Mouse (Mus musculus): ENCODE measurements around the gene Slc27a5. TPM values are rescaled to one million over a fixed set of nuclear protein-coding genes. Genes with fewer than 3 reads are reported as not detected.

Slc27a5 gene
- polyA plus RNA-seq, 1 experiment, result 0.06 TPM

DNA sequence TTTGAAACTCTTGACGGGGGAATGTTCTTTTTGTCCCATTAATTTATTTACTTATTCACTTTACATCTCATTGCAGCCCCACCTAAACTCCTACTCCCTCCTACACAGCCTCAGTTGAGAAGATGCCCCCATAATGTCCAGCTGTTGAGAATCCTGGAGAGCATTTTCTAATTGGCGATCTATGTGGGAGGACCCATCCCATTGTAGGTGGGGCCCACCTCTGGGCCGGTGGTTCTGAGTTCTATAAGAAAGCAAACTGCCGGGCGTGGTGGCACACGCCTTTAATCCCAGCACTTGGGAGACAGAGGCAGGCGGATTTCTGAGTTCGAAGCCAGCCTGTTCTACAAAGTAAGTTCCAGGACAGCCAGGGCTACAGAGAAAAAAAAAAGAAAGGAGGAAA, 11.1 kb downstream of the Slc27a5 start:
- Histone ChIP-seq H3K4me3 (ENCODE audit: control insufficient read depth, low read depth, low read length) (no peak overlapping the region), H3K4me1 (ENCODE audit: control insufficient read depth, insufficient read depth, low read length) (peaks cover 2% of the 10 kb centered on the region), H3K27ac (ENCODE audit: control insufficient read depth, insufficient read depth, low read depth, low read length) (no peak overlapping the region), H3K27me3 (ENCODE audit: control insufficient read depth, insufficient read depth, low read length) (no peaks in the 10 kb centered on the region), H3K36me3 (ENCODE audit: control insufficient read depth, insufficient read depth, low read length) (no peaks in the 10 kb centered on the region; the same call in 1 of the 2 replicates)
- TF ChIP-seq POLR2A (IDR thresholded peaks at IDR 0.05; ENCODE audit: control insufficient read depth, low read depth, low read length), result no peak
- TF ChIP-seq CTCF (IDR thresholded peaks at IDR 0.05; ENCODE audit: control insufficient read depth, insufficient read depth, insufficient replicate concordance, low read depth, low read length), result no peak

DNA sequence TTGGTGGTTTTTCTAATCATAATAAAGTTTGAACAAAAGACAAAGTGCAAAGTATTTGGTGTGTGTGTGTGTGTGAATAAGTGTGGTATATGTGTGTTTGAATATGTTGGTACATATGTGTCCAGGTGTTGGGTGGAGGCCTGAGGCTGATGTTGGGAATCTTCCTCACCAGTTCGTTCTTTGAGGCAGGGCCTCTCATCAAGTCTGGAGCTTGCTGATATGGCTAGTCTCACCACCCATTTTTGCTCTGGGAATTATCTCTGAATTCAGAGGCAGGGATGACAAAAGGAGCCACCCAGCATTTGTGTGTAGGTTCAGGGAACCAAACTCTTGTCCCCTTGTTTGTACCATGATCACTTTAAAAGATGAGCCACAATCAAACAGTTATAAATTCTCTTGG, 12.3 kb downstream of the Slc27a5 start:
- H3K36me3 ChIP-seq (ENCODE audit: control insufficient read depth, insufficient read depth, low read length), result no peaks in the 10 kb centered on the region; the same call in 1 of the 2 replicates
- H3K27me3 ChIP-seq (ENCODE audit: control insufficient read depth, insufficient read depth, low read length), result no peaks in the 10 kb centered on the region
- H3K27ac ChIP-seq (ENCODE audit: control insufficient read depth, insufficient read depth, low read depth, low read length), result no peak overlapping the region
- TF ChIP-seq CTCF (IDR thresholded peaks at IDR 0.05; ENCODE audit: control insufficient read depth, insufficient read depth, insufficient replicate concordance, low read depth, low read length), result no peak
- TF ChIP-seq POLR2A (IDR thresholded peaks at IDR 0.05; ENCODE audit: control insufficient read depth, low read depth, low read length), result no peak
- no peak overlapping the region for H3K4me3 ChIP-seq (ENCODE audit: control insufficient read depth, low read depth, low read length)
- H3K4me1 ChIP-seq (ENCODE audit: control insufficient read depth, insufficient read depth, low read length), result peaks cover 2% of the 10 kb centered on the region

DNA sequence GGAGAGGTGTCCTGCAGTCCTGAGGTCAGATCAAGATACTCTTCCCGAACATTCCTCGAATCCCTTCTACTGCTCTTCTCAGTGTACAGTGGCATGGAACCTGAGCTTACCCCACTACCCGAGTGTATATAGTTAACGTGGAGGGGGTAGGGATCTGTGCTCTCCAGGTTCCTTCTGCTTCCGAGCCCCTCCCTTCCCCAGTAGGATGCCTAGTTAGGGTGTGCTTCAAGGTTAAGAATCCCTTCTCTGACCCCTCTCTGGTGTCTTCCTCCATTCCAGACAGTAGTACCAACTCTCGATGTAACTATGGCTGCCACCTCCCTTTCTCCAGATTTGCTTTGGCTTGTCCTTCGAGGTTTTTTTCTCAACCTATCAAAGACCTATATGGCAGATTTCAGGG, 17.7 kb downstream of the Slc27a5 start:
- H3K27ac ChIP-seq (ENCODE audit: control insufficient read depth, insufficient read depth, low read depth, low read length), result no peak overlapping the region
- peaks cover 9% of the 10 kb centered on the region for H3K4me1 ChIP-seq (ENCODE audit: control insufficient read depth, insufficient read depth, low read length)
- no peak for TF ChIP-seq POLR2A (IDR thresholded peaks at IDR 0.05; ENCODE audit: control insufficient read depth, low read depth, low read length)
- TF ChIP-seq CTCF (IDR thresholded peaks at IDR 0.05; ENCODE audit: control insufficient read depth, insufficient read depth, insufficient replicate concordance, low read depth, low read length), result no peak
- no peaks in the 10 kb centered on the region for H3K27me3 ChIP-seq (ENCODE audit: control insufficient read depth, insufficient read depth, low read length)
- no peak overlapping the region for H3K4me3 ChIP-seq (ENCODE audit: control insufficient read depth, low read depth, low read length)
- no peaks in the 10 kb centered on the region; the same call in 1 of the 2 replicates for H3K36me3 ChIP-seq (ENCODE audit: control insufficient read depth, insufficient read depth, low read length)

DNA sequence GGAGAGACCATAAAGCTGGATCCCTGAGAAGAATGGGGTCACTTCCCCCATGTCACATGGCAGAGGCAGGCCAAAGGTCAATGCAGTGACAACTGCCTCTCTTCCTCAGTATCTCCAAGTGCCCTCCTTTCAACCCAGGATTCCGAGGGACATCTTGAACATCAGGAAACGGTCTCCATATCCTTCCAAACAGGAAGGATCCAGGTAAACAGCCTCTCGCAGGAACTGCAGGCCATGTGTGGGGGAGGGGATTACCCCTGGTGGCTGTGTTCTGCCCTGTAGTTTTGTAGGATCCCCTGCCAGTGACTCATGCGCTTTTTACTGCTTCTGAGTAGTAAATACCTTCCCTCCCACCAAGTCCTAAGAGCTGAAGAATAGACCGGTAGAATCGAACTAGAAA, 18.2 kb downstream of the Slc27a5 start:
- H3K27ac ChIP-seq (ENCODE audit: control insufficient read depth, insufficient read depth, low read depth, low read length), result no peak overlapping the region
- no peak overlapping the region for H3K4me3 ChIP-seq (ENCODE audit: control insufficient read depth, low read depth, low read length)
- peaks cover 9% of the 10 kb centered on the region for H3K4me1 ChIP-seq (ENCODE audit: control insufficient read depth, insufficient read depth, low read length)
- TF ChIP-seq CTCF (IDR thresholded peaks at IDR 0.05; ENCODE audit: control insufficient read depth, insufficient read depth, insufficient replicate concordance, low read depth, low read length) (no peak), POLR2A (IDR thresholded peaks at IDR 0.05; ENCODE audit: control insufficient read depth, low read depth, low read length) (no peak)
- H3K27me3 ChIP-seq (ENCODE audit: control insufficient read depth, insufficient read depth, low read length), result no peaks in the 10 kb centered on the region
- H3K36me3 ChIP-seq (ENCODE audit: control insufficient read depth, insufficient read depth, low read length), result no peaks in the 10 kb centered on the region; the same call in 1 of the 2 replicates

DNA sequence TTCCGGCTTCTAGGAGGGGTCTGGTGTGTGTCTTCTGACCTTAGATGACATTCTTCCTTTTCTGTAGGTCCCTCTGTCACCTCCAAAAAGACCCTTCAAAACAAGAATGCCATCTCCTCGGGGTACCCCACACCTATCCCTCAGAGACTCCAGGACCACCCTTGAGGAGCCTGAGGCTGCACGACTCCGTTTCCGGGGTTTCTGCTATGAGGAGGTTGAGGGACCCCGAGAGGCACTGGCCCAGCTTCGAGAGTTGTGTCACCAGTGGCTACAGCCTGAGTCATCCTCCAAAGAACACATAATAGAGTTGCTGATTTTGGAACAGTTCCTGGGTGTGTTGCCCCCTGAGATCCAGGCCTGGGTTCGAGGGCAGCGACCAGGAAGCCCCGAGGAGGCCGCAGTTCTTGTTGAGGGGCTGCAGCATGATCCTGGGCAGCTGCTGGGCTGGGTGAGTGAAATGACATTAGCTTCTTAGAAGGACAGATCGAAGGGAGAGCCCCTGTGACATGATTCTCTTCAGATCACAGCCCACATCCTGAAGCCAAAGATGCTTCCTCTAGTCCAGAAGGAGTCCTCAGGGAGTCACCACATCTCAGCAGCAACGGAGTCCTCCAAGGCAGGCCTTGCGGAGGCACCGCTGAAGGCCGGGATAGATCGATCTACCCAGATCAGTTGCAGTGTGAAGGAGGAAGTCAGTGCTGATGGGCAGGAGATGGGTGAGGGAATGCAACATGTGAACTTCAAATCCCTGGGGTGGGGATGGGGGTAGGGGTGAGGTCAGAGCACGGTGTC, 18.9 kb downstream of the Slc27a5 start:
- Histone ChIP-seq H3K4me1 (ENCODE audit: control insufficient read depth, insufficient read depth, low read length) (peaks cover 9% of the 10 kb centered on the region), H3K36me3 (ENCODE audit: control insufficient read depth, insufficient read depth, low read length) (no peaks in the 10 kb centered on the region; the same call in 1 of the 2 replicates), H3K27me3 (ENCODE audit: control insufficient read depth, insufficient read depth, low read length) (no peaks in the 10 kb centered on the region), H3K27ac (ENCODE audit: control insufficient read depth, insufficient read depth, low read depth, low read length) (no peak overlapping the region), H3K4me3 (ENCODE audit: control insufficient read depth, low read depth, low read length) (peak overlapping the region; percentile 91)
- no peak for TF ChIP-seq POLR2A (IDR thresholded peaks at IDR 0.05; ENCODE audit: control insufficient read depth, low read depth, low read length)
- TF ChIP-seq CTCF (IDR thresholded peaks at IDR 0.05; ENCODE audit: control insufficient read depth, insufficient read depth, insufficient replicate concordance, low read depth, low read length), result no peak

DNA sequence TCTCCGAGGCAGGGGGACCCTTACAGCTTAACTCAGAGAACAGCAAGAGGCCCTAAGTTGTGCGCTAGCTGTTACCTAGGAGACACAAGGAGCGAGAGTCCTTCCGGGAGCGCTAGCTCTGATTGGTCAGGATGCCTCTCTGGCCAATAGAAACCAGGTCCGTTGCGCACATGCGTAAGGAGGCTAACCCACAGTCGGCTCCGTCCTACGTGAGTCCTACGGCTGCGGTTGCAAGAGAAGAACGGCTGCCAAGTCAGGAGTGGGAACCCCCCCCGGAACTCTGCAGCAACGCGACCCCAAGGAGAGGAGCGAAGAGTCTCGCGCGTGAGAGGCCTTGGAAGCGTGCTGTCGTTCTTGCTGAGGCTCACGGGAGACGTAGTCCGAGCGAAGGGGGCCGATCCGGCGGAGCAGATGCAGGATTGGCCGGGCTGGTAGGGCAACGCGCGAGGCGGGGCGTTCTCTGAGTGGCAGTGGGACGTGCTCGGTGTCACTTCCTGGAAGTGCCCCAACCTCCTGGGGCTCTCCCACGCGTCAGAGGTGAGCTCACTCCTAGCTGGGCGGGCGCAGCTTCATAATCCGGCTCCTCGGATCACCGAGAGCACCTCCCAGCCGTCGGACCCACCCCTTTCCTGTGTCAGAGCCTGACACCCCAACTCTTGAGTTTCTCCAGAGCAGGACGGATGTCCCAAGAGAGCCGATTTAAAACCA, 20.2 kb downstream of the Slc27a5 start, which contains the start of gene Zfp446:
TSS of gene Zfp446 (plus strand) at position 167 of the 708 bp plus-strand sequence.
- Histone ChIP-seq H3K36me3 (ENCODE audit: control insufficient read depth, insufficient read depth, low read length) (no peaks in the 10 kb centered on the region; the same call in 1 of the 2 replicates), H3K4me3 (ENCODE audit: control insufficient read depth, low read depth, low read length) (peak within 1 kb of the TSS; percentile 91), H3K27ac (ENCODE audit: control insufficient read depth, insufficient read depth, low read depth, low read length) (peak within 1 kb of the TSS; percentile 95), H3K4me1 (ENCODE audit: control insufficient read depth, insufficient read depth, low read length) (peaks cover 9% of the 10 kb centered on the region), H3K27me3 (ENCODE audit: control insufficient read depth, insufficient read depth, low read length) (no peaks in the 10 kb centered on the region)
- TF ChIP-seq POLR2A (IDR thresholded peaks at IDR 0.05; ENCODE audit: control insufficient read depth, low read depth, low read length), result peak; percentile 60
- no peak for TF ChIP-seq CTCF (IDR thresholded peaks at IDR 0.05; ENCODE audit: control insufficient read depth, insufficient read depth, insufficient replicate concordance, low read depth, low read length)

DNA sequence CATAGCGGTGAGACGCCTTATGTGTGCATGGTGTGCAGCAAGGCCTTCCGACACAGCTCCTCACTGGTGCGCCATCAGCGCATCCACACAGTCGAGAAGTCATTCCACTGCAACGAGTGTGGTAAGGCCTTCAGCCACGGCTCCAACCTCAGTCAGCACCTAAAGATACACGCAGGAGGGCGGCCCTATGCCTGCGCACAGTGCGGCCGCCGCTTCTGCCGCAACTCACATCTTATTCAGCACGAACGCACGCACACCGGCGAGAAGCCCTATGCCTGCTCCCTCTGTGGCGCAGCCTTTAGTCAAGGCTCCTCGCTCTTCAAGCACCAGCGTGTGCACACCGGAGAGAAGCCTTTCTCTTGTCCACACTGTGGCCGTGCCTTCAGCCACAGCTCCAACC, 27.1 kb downstream of the Slc27a5 start:
- Histone ChIP-seq H3K4me1 (ENCODE audit: control insufficient read depth, insufficient read depth, low read length) (peaks cover 4% of the 10 kb centered on the region; the same call in 1 of the 2 replicates), H3K36me3 (ENCODE audit: control insufficient read depth, insufficient read depth, low read length) (no peaks in the 10 kb centered on the region), H3K27ac (ENCODE audit: control insufficient read depth, insufficient read depth, low read depth, low read length) (no peak overlapping the region), H3K4me3 (ENCODE audit: control insufficient read depth, low read depth, low read length) (no peak overlapping the region), H3K27me3 (ENCODE audit: control insufficient read depth, insufficient read depth, low read length) (no peaks in the 10 kb centered on the region)
- TF ChIP-seq POLR2A (IDR thresholded peaks at IDR 0.05; ENCODE audit: control insufficient read depth, low read depth, low read length) (peak; percentile 7; the same call in 1 of the 2 replicates), CTCF (IDR thresholded peaks at IDR 0.05; ENCODE audit: control insufficient read depth, insufficient read depth, insufficient replicate concordance, low read depth, low read length) (no peak)
